ENCODE assay signal across 8 mouse cellular contexts in genomic region chr5:65724311-65725054, GRCm38 (mm10). TPM values are rescaled to one million over a fixed set of nuclear protein-coding genes. Genes with fewer than 3 reads are reported as not detected.
A peak's percentile ranks its signal among the peaks of the same experiment; 100 is the strongest.
DNase-seq lines count a peak whose midpoint lies in the region; ATAC-seq and TF ChIP-seq lines count a peak whose summit lies in the region.

No protein-coding gene starts in this region.

- H3K4me2 ChIP-seq in embryonic facial prominence, embryonic 15.5 days (replicated peaks) = peak overlapping the region; percentile 70
- H3K4me2 ChIP-seq in limb, embryonic 13.5 days (replicated peaks) = peak overlapping the region; percentile 73
- H3K4me2 ChIP-seq in midbrain, embryonic 15.5 days = peak overlapping the region; percentile 78

- peak overlapping the region; percentile 87 for H3K27ac ChIP-seq in bone marrow, adult 2 months (ENCODE audit: control insufficient read depth, insufficient read depth, low read depth, low read length, poor library complexity)
- peak overlapping the region; percentile 94 for H3K27ac ChIP-seq in embryonic facial prominence, embryonic 15.5 days (replicated peaks)
- H3K27ac ChIP-seq in limb, embryonic 13.5 days = peak overlapping the region; percentile 85
- peak overlapping the region; percentile 80 for H3K27ac ChIP-seq in midbrain, embryonic 15.5 days
- peak overlapping the region; percentile 91 for H3K27ac ChIP-seq in spleen, adult 2 months (ENCODE audit: insufficient read depth, low read length)

- no peaks in the 10 kb centered on the region; the same call in 1 of the 2 replicates for H3K4me1 ChIP-seq in bone marrow, adult 2 months (ENCODE audit: control insufficient read depth, insufficient read depth, low read length)
- H3K4me1 ChIP-seq in embryonic facial prominence, embryonic 15.5 days = 0 out of 2 replicates have a peak, but pooled peaks cover 3% of the 10 kb centered on the region
- H3K4me1 ChIP-seq in limb, embryonic 13.5 days = 0 out of 2 replicates have a peak, but pooled peaks cover 5% of the 10 kb centered on the region
- peaks cover 10% of the 10 kb centered on the region; the same call in 1 of the 2 replicates for H3K4me1 ChIP-seq in midbrain, embryonic 15.5 days
- H3K4me1 ChIP-seq in spleen, adult 2 months (ENCODE audit: control insufficient read depth, insufficient read depth, insufficient read length) = peaks cover 5% of the 10 kb centered on the region; the same call in 1 of the 2 replicates

- DNase-seq in 416B (ENCODE audit: low read depth) = peak; percentile 95
- peak; percentile 63 for DNase-seq in heart, adult 8-10 months (ENCODE audit: low spot score)
- peak; percentile 77 to 86 for DNase-seq in kidney, adult 8-10 months
- peak; percentile 80 to 87 for DNase-seq in spleen, adult 2 months (ENCODE audit: low read depth in 1 of 2, low spot score in 2 of 2)

- ATAC-seq in embryonic facial prominence, embryonic 15.5 days (ENCODE audit: insufficient number of reproducible peaks, low FRiP score, low TSS enrichment, low read depth) = peak; percentile 83
- ATAC-seq in limb, embryonic 13.5 days (ENCODE audit: low FRiP score, low read depth) = peak; percentile 88
- peak; percentile 88 for ATAC-seq in midbrain, embryonic 15.5 days (replicated peaks)

- H3K4me3 ChIP-seq in bone marrow, adult 2 months (replicated peaks; ENCODE audit: control insufficient read depth, low read depth, low read length) = peak overlapping the region; percentile 70
- H3K4me3 ChIP-seq in embryonic facial prominence, embryonic 15.5 days (replicated peaks) = peak overlapping the region; percentile 45
- H3K4me3 ChIP-seq in limb, embryonic 13.5 days = peak overlapping the region; percentile 44
- H3K4me3 ChIP-seq in midbrain, embryonic 15.5 days = peak overlapping the region; percentile 43
- peak overlapping the region; percentile 49 for H3K4me3 ChIP-seq in spleen, adult 2 months (ENCODE audit: extremely low read depth, insufficient read depth, insufficient read length)

- no peaks in the 10 kb centered on the region for H3K9me3 ChIP-seq in embryonic facial prominence, embryonic 15.5 days (replicated peaks)
- H3K9me3 ChIP-seq in limb, embryonic 13.5 days = no peaks in the 10 kb centered on the region
- no peaks in the 10 kb centered on the region for H3K9me3 ChIP-seq in midbrain, embryonic 15.5 days

- WGBS in bone marrow, adult 2 months = under 1% methylated on average over 23 of the region's 23 CpGs
- under 1% methylated on average over 23 of the region's 23 CpGs for WGBS in embryonic facial prominence, embryonic 15.5 days
- 2% methylated on average over 23 of the region's 23 CpGs for WGBS in limb, embryonic 13.5 days
- WGBS in midbrain, embryonic 15.5 days = under 1% methylated on average over 23 of the region's 23 CpGs
- 1% methylated on average over 23 of the region's 23 CpGs for WGBS in spleen, adult 2 months

- H3K27me3 ChIP-seq in embryonic facial prominence, embryonic 15.5 days = no peaks in the 10 kb centered on the region
- no peaks in the 10 kb centered on the region for H3K27me3 ChIP-seq in limb, embryonic 13.5 days
- no peaks in the 10 kb centered on the region for H3K27me3 ChIP-seq in midbrain, embryonic 15.5 days (replicated peaks)
- no peaks in the 10 kb centered on the region for H3K27me3 ChIP-seq in spleen, adult 2 months (ENCODE audit: control insufficient read depth, insufficient read depth, low read length)

- peak overlapping the region; percentile 31 for H3K9ac ChIP-seq in embryonic facial prominence, embryonic 15.5 days
- peak overlapping the region; percentile 61 for H3K9ac ChIP-seq in limb, embryonic 13.5 days
- H3K9ac ChIP-seq in midbrain, embryonic 15.5 days = peak overlapping the region; percentile 43; the same call in 1 of the 2 replicates

- TF ChIP-seq CTCF in bone marrow, adult 2 months (IDR thresholded peaks at IDR 0.05; ENCODE audit: control insufficient read depth, insufficient read depth, low read length) = no peak
- TF ChIP-seq CTCF in spleen, adult 2 months (IDR thresholded peaks at IDR 0.05; ENCODE audit: extremely low read depth, insufficient read depth, insufficient read length, insufficient replicate concordance) = peak; percentile 20; the same call in 1 of the 2 replicates

- H3K36me3 ChIP-seq in embryonic facial prominence, embryonic 15.5 days = no peaks in the 10 kb centered on the region
- no peaks in the 10 kb centered on the region for H3K36me3 ChIP-seq in limb, embryonic 13.5 days
- H3K36me3 ChIP-seq in midbrain, embryonic 15.5 days (replicated peaks) = no peaks in the 10 kb centered on the region
- H3K36me3 ChIP-seq in spleen, adult 2 months (ENCODE audit: control insufficient read depth, insufficient read depth, low read length) = no peaks in the 10 kb centered on the region

- TF ChIP-seq POLR2A in bone marrow, adult 2 months (IDR thresholded peaks at IDR 0.05; ENCODE audit: borderline replicate concordance, control insufficient read depth, low read depth, low read length) = no peak
- no peak for TF ChIP-seq POLR2A in spleen, adult 2 months (IDR thresholded peaks at IDR 0.05; ENCODE audit: low read depth, low read length)

RNA-seq across cellular contexts. Expression of gene Pds5a, which starts 26.4 kb away (rescaled TPM):
- polyA plus RNA-seq in bone marrow, adult 2 months (2011; ENCODE audit: insufficient read depth, insufficient read length, low replicate concordance, missing spikeins) = 61.1 and 72.3 TPM in 2 replicates
- polyA plus RNA-seq in embryonic facial prominence, embryonic 15.5 days (2015; fragmentation: Nextera tagmentation; extraction: Ambion mirVana) = 57.4 and 61.2 TPM in 2 replicates
- total RNA-seq in heart, adult 8-10 months (2022) = 10 to 100 TPM; 53.1 to 64.7 (median 62.6) TPM
- polyA plus RNA-seq in limb, embryonic 13.5 days (2015; fragmentation: Nextera tagmentation; extraction: Ambion mirVana) = 75.2 and 78.0 TPM in 2 replicates
- 45.1 and 46.0 TPM in 2 replicates for polyA plus RNA-seq in midbrain, embryonic 15.5 days (2015; fragmentation: Nextera tagmentation; extraction: Ambion mirVana)
- polyA plus RNA-seq in spleen, adult 2 months (2012; rRNA removed) = 10.4 and 12.8 TPM in 2 replicates

RNA-seq across cellular contexts. Expression of gene N4bp2, which starts 38.8 kb away (rescaled TPM):
- polyA plus RNA-seq in bone marrow, adult 2 months (2011; ENCODE audit: insufficient read depth, insufficient read length, low replicate concordance, missing spikeins) = 4.3 and 11.2 TPM in 2 replicates
- 22.0 and 23.5 TPM in 2 replicates for polyA plus RNA-seq in embryonic facial prominence, embryonic 15.5 days (2015; fragmentation: Nextera tagmentation; extraction: Ambion mirVana)
- total RNA-seq in heart, adult 8-10 months (2022) = 10 to 100 TPM in 3 of 4 experiments, 1 to 10 TPM in 1; 10.0 to 14.4 (median 10.6) TPM
- 35.3 and 37.0 TPM in 2 replicates for polyA plus RNA-seq in limb, embryonic 13.5 days (2015; fragmentation: Nextera tagmentation; extraction: Ambion mirVana)
- polyA plus RNA-seq in midbrain, embryonic 15.5 days (2015; fragmentation: Nextera tagmentation; extraction: Ambion mirVana) = 17.8 and 20.5 TPM in 2 replicates
- 7.3 and 8.7 TPM in 2 replicates for polyA plus RNA-seq in spleen, adult 2 months (2012; rRNA removed)

Comparison
In these comparisons a context has a peak if more than half of its experiments do, and no peak if none do; other contexts are left out.
1. Peak in every context shown above with its lines: DNase-seq, ATAC-seq, H3K4me3 ChIP-seq and H3K27ac ChIP-seq.